Mouse (Mus musculus) MEL (cell line): ENCODE measurements around the gene Abhd2. TPM values are rescaled to one million over a fixed set of nuclear protein-coding genes. Genes with fewer than 3 reads are reported as not detected.

Experiments
- DNase-seq: peaks from one replicate; pipeline ENCODE4 v3.0.0; 2011; ENCODE audit warnings: low read depth, low spot score
- H3K27ac ChIP-seq: 2 replicates; pipeline ENCODE4 v1.5.1; 2012; ENCODE audit warnings: low read depth, mild to moderate bottlenecking, control low read depth, low read length, moderate library complexity; ENCODE audit not compliant: control insufficient read depth
- H3K27me3 ChIP-seq, 2 experiments: fragments of 150-350 bp in 1 of 2; sonication (generic) in 1 of 2; 2 replicates each; pipeline ENCODE4 v1.6.1; 2012; ENCODE audit warnings: low read length in 2 of 2, mild to moderate bottlenecking in 2 of 2, improper control_type of control experiment in 1 of 2, moderate library complexity in 1 of 2; ENCODE audit not compliant: insufficient read depth in 2 of 2, control insufficient read depth in 1 of 2
- H3K36me3 ChIP-seq, 2 experiments: 2 replicates each; pipeline ENCODE4 v1.6.1; 2012 to 2014; ENCODE audit warnings: low read length in 2 of 2, improper control_type of control experiment in 1 of 2, inconsistent platforms in 1 of 2, mild to moderate bottlenecking in 1 of 2; ENCODE audit not compliant: insufficient read depth in 2 of 2, control insufficient read depth in 1 of 2
- H3K4me1 ChIP-seq, 2 experiments: fragments of 150-350 bp in 1 of 2; sonication (generic) in 1 of 2; 2 replicates each; pipeline ENCODE4 v1.6.1; 2012; ENCODE audit warnings: low read length in 2 of 2, improper control_type of control experiment in 1 of 2, mild to moderate bottlenecking in 1 of 2; ENCODE audit not compliant: insufficient read depth in 2 of 2, control insufficient read depth in 1 of 2
- H3K4me3 ChIP-seq, 2 experiments: fragments of 150-350 bp in 1 of 2; sonication (generic) in 1 of 2; 2 replicates each; pipeline ENCODE4 v1.5.1; 2012; ENCODE audit warnings: low read depth in 2 of 2, low read length in 2 of 2, mild to moderate bottlenecking in 2 of 2, moderate library complexity in 2 of 2, control low read depth in 1 of 2, improper control_type of control experiment in 1 of 2; ENCODE audit not compliant: control insufficient read depth in 1 of 2, insufficient read depth in 1 of 2
- H3K79me2 ChIP-seq: 2 replicates; pipeline ENCODE4 v1.6.1; 2012; ENCODE audit warnings: mild to moderate bottlenecking, low read length, moderate library complexity; ENCODE audit not compliant: control insufficient read depth, poor library complexity, insufficient read depth
- H3K9ac ChIP-seq: 2 replicates; pipeline ENCODE4 v1.6.1; 2012; ENCODE audit warnings: low read depth, mild to moderate bottlenecking, control low read depth, low read length, moderate library complexity; ENCODE audit not compliant: control insufficient read depth, poor library complexity, severe bottlenecking
- H3K9me3 ChIP-seq: fragments of 150-350 bp; sonication (generic); replicated peaks from 2 replicates; pipeline ENCODE4 v1.6.1; 2012; ENCODE audit warnings: mild to moderate bottlenecking, low read length, improper control_type of control experiment, moderate library complexity; ENCODE audit not compliant: insufficient read depth
- CHD1 ChIP-seq: IDR thresholded peaks from 2 replicates; pipeline ENCODE4 v1.6.1; 2012; ENCODE audit warnings: low read depth, mild to moderate bottlenecking, inconsistent platforms, low read length, improper control_type of control experiment
- CHD2 ChIP-seq: IDR thresholded peaks from 2 replicates; pipeline ENCODE4 v1.6.1; 2011; ENCODE audit warnings: low read length, improper control_type of control experiment
- CTCF ChIP-seq, 3 experiments: IDR thresholded peaks in 2 of 3; conservative IDR thresholded peaks in 1 of 3; 2 replicates each; pipeline ENCODE4 v1.5.1; 2011 to 2012; ENCODE audit warnings: low read length in 3 of 3, low read depth in 2 of 3, mild to moderate bottlenecking in 2 of 3, improper control_type of control experiment in 1 of 3, inconsistent platforms in 1 of 3, mixed read lengths in 1 of 3, moderate library complexity in 1 of 3; ENCODE audit not compliant: control insufficient read depth in 1 of 3, insufficient read depth in 1 of 3, poor library complexity in 1 of 3, severe bottlenecking in 1 of 3
- GABPA ChIP-seq: IDR thresholded peaks from 2 replicates; pipeline ENCODE4 v1.6.1; 2012; ENCODE audit warnings: low read depth, mild to moderate bottlenecking, inconsistent platforms, low read length, improper control_type of control experiment, moderate library complexity
- GATA1 ChIP-seq: IDR thresholded peaks from 2 replicates; pipeline ENCODE4 v1.6.1; 2011; ENCODE audit warnings: low read depth, low read length, improper control_type of control experiment
- MAZ ChIP-seq: IDR thresholded peaks from 2 replicates; pipeline ENCODE4 v1.6.1; 2012; ENCODE audit warnings: low read depth, mild to moderate bottlenecking, inconsistent platforms, low read length, improper control_type of control experiment
- MEF2A ChIP-seq: IDR thresholded peaks from 2 replicates; pipeline ENCODE4 v1.6.1; 2014; ENCODE audit warnings: low read depth, mild to moderate bottlenecking, inconsistent platforms, low read length, improper control_type of control experiment; ENCODE audit not compliant: poor library complexity, insufficient replicate concordance, severe bottlenecking; ENCODE audit errors: extremely low read depth
- MXI1 ChIP-seq: IDR thresholded peaks from 2 replicates; pipeline ENCODE4 v1.6.1; 2011; ENCODE audit warnings: mild to moderate bottlenecking, low read depth, low read length, improper control_type of control experiment
- MYB ChIP-seq: IDR thresholded peaks from 2 replicates; pipeline ENCODE4 v1.6.1; 2011; ENCODE audit warnings: mild to moderate bottlenecking, low read depth, low read length, improper control_type of control experiment
- NELFE ChIP-seq: IDR thresholded peaks from 2 replicates; pipeline ENCODE4 v1.6.1; 2011; ENCODE audit warnings: low read depth, low read length, improper control_type of control experiment
- POLR2AphosphoS5 ChIP-seq: IDR thresholded peaks from 2 replicates; pipeline ENCODE4 v1.6.1; 2012; ENCODE audit warnings: low read depth, borderline replicate concordance, mild to moderate bottlenecking, inconsistent platforms, low read length, moderate library complexity, mixed read lengths
- SIN3A ChIP-seq: IDR thresholded peaks from 2 replicates; pipeline ENCODE4 v1.6.1; 2012; ENCODE audit warnings: low read length, improper control_type of control experiment, inconsistent platforms
- TBP ChIP-seq: IDR thresholded peaks from 2 replicates; pipeline ENCODE4 v1.8.0; 2011; ENCODE audit warnings: low read depth, low read length, improper control_type of control experiment
- ZNF384 ChIP-seq: IDR thresholded peaks from 2 replicates; pipeline ENCODE4 v1.6.1; 2012; ENCODE audit warnings: low read depth, mild to moderate bottlenecking, inconsistent platforms, low read length, improper control_type of control experiment
- polyA plus RNA-seq, 2 experiments: library from polyadenylated mRNA; stranded (reverse) in 1 of 2; unstranded in 1 of 2; fragments of >175 nt in 1 of 2; fragments of >200 nt in 1 of 2; gene quantifications; 2 replicates each; pipeline versions ENCODE4 v1.2.1 to v1.2.4; 2012; ENCODE audit warnings: low replicate concordance in 2 of 2, low read depth in 1 of 2; ENCODE audit not compliant: insufficient read length in 2 of 2, insufficient read depth in 1 of 2, missing spikeins in 1 of 2
- total RNA-seq: library from RNA; depleted of rRNA; stranded (reverse); fragments of 300-350 nt; gene quantifications from 2 replicates; pipeline ENCODE4 v1.2.3, GENCODE M21; 2012

Gene Abhd2
- total and polyA plus RNA-seq, 3 experiments, result 13.6 to 32.0 TPM; not detected in 1

GRCm38 (mm10) chr7:79238741-79239140, 34.3 kb upstream of the Abhd2 start (continued):
- no peak for TF ChIP-seq POLR2AphosphoS5

- H3K9ac ChIP-seq, result no peak overlapping the region
- H3K4me3 ChIP-seq, result no peak overlapping the region
- H3K4me1 ChIP-seq, result no peaks in the 10 kb centered on the region
- H3K79me2 ChIP-seq, result no peaks in the 10 kb centered on the region
- no peak overlapping the region for H3K27ac ChIP-seq
- peaks cover 0 to 5% of the 10 kb centered on the region in 2 experiments; a peak in 3 of 4 replicates for H3K27me3 ChIP-seq
- peaks cover 0 to 2% of the 10 kb centered on the region in 2 experiments; a peak in 1 of 4 replicates for H3K36me3 ChIP-seq
- DNase-seq, result no peak
- no peak for TF ChIP-seq MXI1
- no peak for TF ChIP-seq ZNF384
- TF ChIP-seq TBP, result no peak
- no peak for TF ChIP-seq NELFE
- no peak for TF ChIP-seq CHD2
- no peak for TF ChIP-seq MAZ
- no peak for TF ChIP-seq SIN3A
- no peak for TF ChIP-seq MYB
- TF ChIP-seq, all 39 proteins: peak for 0
- no peaks in the 10 kb centered on the region for H3K9me3 ChIP-seq
Observed at GRCm38 (mm10) chr7:79241931-79242625, 30.9 kb upstream of the Abhd2 start.

- H3K9me3 ChIP-seq, result no peaks in the 10 kb centered on the region
- no peak for TF ChIP-seq MEF2A
- no peak for TF ChIP-seq GABPA
- no peak for TF ChIP-seq CTCF (IDR thresholded peaks at IDR 0.05 in 2 of 3, conservative IDR thresholded peaks at IDR 0.05 in 1 of 3; ENCODE audit: control insufficient read depth in 1 of 3, insufficient read depth in 1 of 3, low read depth in 2 of 3, low read length in 3 of 3, poor library complexity in 1 of 3, severe bottlenecking in 1 of 3)
- no peak for TF ChIP-seq MYB
- no peak for TF ChIP-seq GATA1
- no peak for TF ChIP-seq CHD1
Observed at GRCm38 (mm10) chr7:79243236-79243635, 29.8 kb upstream of the Abhd2 start.

More at GRCm38 (mm10) chr7:79243236-79243635, 29.8 kb upstream of the Abhd2 start:
- DNase-seq, result no peak
- Histone ChIP-seq H3K4me1 (no peaks in the 10 kb centered on the region), H3K4me3 (no peak overlapping the region), H3K27ac (no peak overlapping the region), H3K36me3 (peaks cover 0 to 2% of the 10 kb centered on the region in 2 experiments; a peak in 1 of 4 replicates), H3K27me3 (peaks cover 0 to 5% of the 10 kb centered on the region in 2 experiments; a peak in 3 of 4 replicates), H3K79me2 (no peaks in the 10 kb centered on the region), H3K9ac (no peak overlapping the region)
